ENCODE assay signal across 8 mouse cellular contexts in genomic region chr11:100574708-100575483, GRCm38 (mm10). TPM values are rescaled to one million over a fixed set of nuclear protein-coding genes. Genes with fewer than 3 reads are reported as not detected.
DNase-seq lines count a peak whose midpoint lies in the region; ATAC-seq and TF ChIP-seq lines count a peak whose summit lies in the region.

Gene Cnp (plus strand): TSS chr11:100574904.

- H3K4me3 ChIP-seq in ES-Bruce4 (ENCODE audit: low read depth, low read length): peak within 1 kb of the TSS; percentile 57
- peak within 1 kb of the TSS; percentile 59 for H3K4me3 ChIP-seq in forebrain, embryonic 16.5 days (replicated peaks; ENCODE audit: low read length)
- H3K4me3 ChIP-seq in lung, adult 2 months (replicated peaks; ENCODE audit: extremely low read depth, low read depth, low read length): peak within 1 kb of the TSS; percentile 87
- peak within 1 kb of the TSS; percentile 58 for H3K4me3 ChIP-seq in neural tube, embryonic 15.5 days (replicated peaks)

- peak within 1 kb of the TSS; percentile 73 for H3K4me2 ChIP-seq in forebrain, embryonic 16.5 days (ENCODE audit: low read length)
- H3K4me2 ChIP-seq in neural tube, embryonic 15.5 days: peak within 1 kb of the TSS; percentile 87

- no peak for TF ChIP-seq POLR2A in ES-Bruce4 (IDR thresholded peaks at IDR 0.05; ENCODE audit: insufficient read depth, low read length)
- peak; percentile 63; the same call in 1 of the 2 replicates for TF ChIP-seq POLR2A in lung, adult 2 months (IDR thresholded peaks at IDR 0.05; ENCODE audit: borderline replicate concordance, extremely low read depth, low read depth, low read length)

- H3K27ac ChIP-seq in ES-Bruce4 (ENCODE audit: insufficient read depth, low read length): no peak within 1 kb of the TSS
- peak within 1 kb of the TSS; percentile 10; the same call in 1 of the 2 replicates for H3K27ac ChIP-seq in forebrain, embryonic 16.5 days (ENCODE audit: low read length)
- H3K27ac ChIP-seq in neural tube, embryonic 15.5 days (replicated peaks): peak within 1 kb of the TSS; percentile 77

- ATAC-seq in forebrain, embryonic 16.5 days: peak; percentile 70
- peak; percentile 67 for ATAC-seq in neural tube, embryonic 15.5 days (ENCODE audit: low FRiP score)

- H3K36me3 ChIP-seq in ES-Bruce4 (ENCODE audit: control insufficient read depth, insufficient read depth, low read length, poor library complexity, severe bottlenecking): no peaks in the 10 kb centered on the region
- H3K36me3 ChIP-seq in forebrain, embryonic 16.5 days (ENCODE audit: control insufficient read depth, insufficient read depth): peaks cover 5% of the 10 kb centered on the region; the same call in 1 of the 2 replicates
- H3K36me3 ChIP-seq in neural tube, embryonic 15.5 days: peaks cover 10% of the 10 kb centered on the region; the same call in 1 of the 2 replicates

- no peak for TF ChIP-seq CTCF in ES-Bruce4 (IDR thresholded peaks at IDR 0.05; ENCODE audit: low read depth, low read length)
- TF ChIP-seq CTCF in lung, adult 2 months (IDR thresholded peaks at IDR 0.05; ENCODE audit: insufficient read depth, low read length): no peak

- peak within 1 kb of the TSS; percentile 59 for H3K9ac ChIP-seq in ES-Bruce4 (ENCODE audit: low read depth, poor library complexity, severe bottlenecking)
- H3K9ac ChIP-seq in forebrain, embryonic 16.5 days (replicated peaks; ENCODE audit: low read depth, low read length): peak within 1 kb of the TSS; percentile 71
- peak within 1 kb of the TSS; percentile 54 for H3K9ac ChIP-seq in neural tube, embryonic 15.5 days (replicated peaks)

- intact Hi-C loops in heart, postnatal 36 days (cut with DNase I): loop anchor here (5.0 kb wide), 2 partner anchors 187 to 382 kb away; partner anchors contain the start of gene Hcrt

- DNase-seq in cerebellum, adult 11-12 months: peak; percentile 45
- peak; percentile 85 for DNase-seq in heart, postnatal 36 days
- DNase-seq in layer of hippocampus, adult 18-20 months (ENCODE audit: low spot score in 2 of 2): peak; percentile 39 to 69
- DNase-seq in lung, adult 2 months: peak; percentile 74
- DNase-seq in thymus, adult 18-20 months: peak; percentile 76 to 83

- WGBS in forebrain, embryonic 16.5 days: 1% methylated on average over 47 of the region's 47 CpGs
- WGBS in lung, adult 2 months: under 1% methylated on average over 47 of the region's 47 CpGs
- WGBS in neural tube, embryonic 15.5 days: 2% methylated on average over 47 of the region's 47 CpGs

- TF ChIP-seq EP300 in ES-Bruce4 (IDR thresholded peaks at IDR 0.05; ENCODE audit: insufficient read depth, low read depth, low read length): no peak

- no peaks in the 10 kb centered on the region for H3K9me3 ChIP-seq in ES-Bruce4 (replicated peaks; ENCODE audit: control insufficient read depth, insufficient read depth, low read length, poor library complexity, severe bottlenecking)
- no peaks in the 10 kb centered on the region for H3K9me3 ChIP-seq in forebrain, embryonic 16.5 days (ENCODE audit: control insufficient read depth, low read length)
- no peaks in the 10 kb centered on the region for H3K9me3 ChIP-seq in neural tube, embryonic 15.5 days (replicated peaks)

- no peaks in the 10 kb centered on the region for H3K4me1 ChIP-seq in ES-Bruce4 (ENCODE audit: control insufficient read depth, insufficient read depth, low read length)
- peaks cover 13% of the 10 kb centered on the region for H3K4me1 ChIP-seq in forebrain, embryonic 16.5 days (replicated peaks; ENCODE audit: control insufficient read depth, insufficient read depth, low read length)
- peaks cover 7% of the 10 kb centered on the region; the same call in 1 of the 2 replicates for H3K4me1 ChIP-seq in lung, adult 2 months (ENCODE audit: control insufficient read depth, insufficient read depth, low read length)
- peaks cover 45% of the 10 kb centered on the region for H3K4me1 ChIP-seq in neural tube, embryonic 15.5 days

- H3K27me3 ChIP-seq in ES-Bruce4 (ENCODE audit: control insufficient read depth, insufficient read depth, low read length, poor library complexity, severe bottlenecking): no peaks in the 10 kb centered on the region
- 0 out of 2 replicates have a peak, but pooled peaks cover 7% of the 10 kb centered on the region for H3K27me3 ChIP-seq in forebrain, embryonic 16.5 days (replicated peaks; ENCODE audit: control insufficient read depth, insufficient read depth, low read length)
- H3K27me3 ChIP-seq in neural tube, embryonic 15.5 days (replicated peaks): no peaks in the 10 kb centered on the region

RNA-seq across cellular contexts. Expression of gene Cnp, which starts in this region (rescaled TPM):
- polyA plus RNA-seq in ES-Bruce4 (2011; ENCODE audit: insufficient read depth, insufficient read length, low read depth, missing spikeins): 6.9 and 7.5 TPM in 2 replicates
- 22.8 and 29.8 TPM in 2 replicates for polyA plus RNA-seq in forebrain, embryonic 16.5 days (2015; fragmentation: Nextera tagmentation; extraction: Ambion mirVana)
- total RNA-seq in heart, postnatal 36 days (2021): 1 to 10 TPM; 5.5 to 7.2 TPM
- 100 to 1,000 TPM; 171 to 195 TPM for total RNA-seq in layer of hippocampus, adult 18-20 months (2021)
- polyA plus RNA-seq in lung, adult 2 months (2012; rRNA removed): 27.5 and 29.9 TPM in 2 replicates
- 62.0 and 74.6 TPM in 2 replicates for polyA plus RNA-seq in neural tube, embryonic 15.5 days (2015; fragmentation: Nextera tagmentation; extraction: Ambion mirVana)

Comparison
In these comparisons a context has a peak if more than half of its experiments do, and no peak if none do; other contexts are left out.
1. RNA of gene Cnp (total RNA-seq): 171 to 195 TPM in layer of hippocampus, adult 18-20 months; 5.5 to 7.2 TPM in heart, postnatal 36 days; every median in the first group is over 10 times any median in the second.
2. Peak in every context shown above with its lines, with median percentiles within 50 percentile points of each other: H3K4me3 ChIP-seq, H3K9ac ChIP-seq and DNase-seq.